Mouse (Mus musculus) stomach, embryonic 15.5 days (tissue): ENCODE data around the gene Pfdn6. TPM values are rescaled to one million over a fixed set of nuclear protein-coding genes. Genes with fewer than 3 reads are reported as not detected.
"Not testable (repeated sequence)": the region's sequence is repeated elsewhere in the genome, so short reads cannot be mapped to it uniquely, and the experiment has no call there.

Experiments
- ATAC-seq: fragments of 200-750 bp; cut with Nextera tagmentation; 2 replicates; pipeline ENCODE4 v1.8.0; 2017; ENCODE audit warnings: low read depth, moderate number of reproducible peaks, moderate TSS enrichment; ENCODE audit not compliant: insufficient read depth, low FRiP score
- H3K27ac ChIP-seq: fragments of 300-500 bp; sonication (generic); 2 replicates; pipeline ENCODE4 v1.5.1; 2015; ENCODE audit warnings: mild to moderate bottlenecking, inconsistent platforms
- H3K27me3 ChIP-seq: fragments of 300-500 bp; sonication (generic); replicated peaks from 2 replicates; pipeline ENCODE4 v1.6.1; 2015; ENCODE audit warnings: inconsistent platforms
- H3K36me3 ChIP-seq: fragments of 300-500 bp; sonication (generic); 2 replicates; pipeline ENCODE4 v1.6.1; 2015; ENCODE audit warnings: inconsistent platforms
- H3K4me1 ChIP-seq: fragments of 300-500 bp; sonication (generic); 2 replicates; pipeline ENCODE4 v1.6.1; 2015; ENCODE audit warnings: inconsistent platforms
- H3K4me2 ChIP-seq: fragments of 300-500 bp; sonication (generic); 2 replicates; pipeline ENCODE4 v1.6.1; 2015; ENCODE audit warnings: mild to moderate bottlenecking, inconsistent platforms
- H3K4me3 ChIP-seq: fragments of 300-500 bp; sonication (generic); replicated peaks from 2 replicates; pipeline ENCODE4 v1.5.1; 2015; ENCODE audit warnings: inconsistent platforms
- H3K9ac ChIP-seq: fragments of 300-500 bp; sonication (generic); 2 replicates; pipeline ENCODE4 v1.6.1; 2015; ENCODE audit warnings: inconsistent platforms
- H3K9me3 ChIP-seq: fragments of 300-500 bp; sonication (generic); 2 replicates; pipeline ENCODE4 v1.6.1; 2016; ENCODE audit warnings: inconsistent platforms
- WGBS: fragments of 180-500 bp; shearing (Covaris S2); methylation state at CpG from one replicate; pipeline ENCODE4 v1.1.7; 2015; 5-methylcytosine and 5-hydroxymethylcytosine counted together
- polyA plus RNA-seq: library from polyadenylated mRNA; unstranded; fragments of >200 nt; fragmentation: Nextera tagmentation; extraction: Ambion mirVana; gene quantifications from 2 replicates; pipeline ENCODE4 v1.2.1, GENCODE M21; 2015

The Pfdn6 gene
- 155 and 159 TPM in 2 replicates for polyA plus RNA-seq

GRCm38 (mm10) chr17:33940206-33940805, at the start of gene Pfdn6, which contains the start of gene Wdr46:
Gene Pfdn6, minus strand, starts transcription at chr17:33940343.
Gene Wdr46, plus strand, starts transcription at chr17:33940660.
- peak within 1 kb of the TSS; percentile 89 for H3K4me3 ChIP-seq
- ATAC-seq, result peak; percentile 90
- peak within 1 kb of the TSS; percentile 94 for H3K4me2 ChIP-seq
- no peaks in the 10 kb centered on the region for H3K9me3 ChIP-seq
- under 1% methylated on average over 36 of the region's 36 CpGs for WGBS
- peaks cover 31% of the 10 kb centered on the region for H3K36me3 ChIP-seq
- H3K27ac ChIP-seq, result peak within 1 kb of the TSS; percentile 78
- H3K4me1 ChIP-seq, result peaks cover 24% of the 10 kb centered on the region
- no peaks in the 10 kb centered on the region for H3K27me3 ChIP-seq
- H3K9ac ChIP-seq, result peak within 1 kb of the TSS; percentile 82

DNA sequence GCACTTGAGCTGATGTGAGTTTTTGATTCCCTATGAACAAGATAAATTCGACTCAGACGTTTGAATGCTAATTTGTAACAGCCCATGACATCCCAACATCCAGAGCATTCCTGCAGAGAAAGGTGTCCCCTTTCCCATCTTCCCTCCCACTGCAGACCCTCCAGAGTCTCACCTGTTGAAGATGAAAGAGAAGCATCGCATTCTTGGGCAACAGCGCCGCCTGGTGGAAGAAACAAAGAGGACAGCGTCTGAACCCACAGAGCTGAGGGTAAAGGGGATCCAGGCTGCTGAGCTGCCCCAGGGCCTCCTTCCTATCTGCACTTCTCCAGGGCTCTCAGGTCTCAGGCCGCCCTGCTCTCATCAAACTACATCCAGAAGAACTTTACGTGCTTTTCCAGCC, 42.0 kb upstream of the Pfdn6 start:
- H3K9ac ChIP-seq, H3K4me3 ChIP-seq, H3K36me3 ChIP-seq, H3K9me3 ChIP-seq, H3K27ac ChIP-seq, ATAC-seq: not testable (repeated sequence)
- Histone ChIP-seq H3K4me1 (peaks cover 19% of the 10 kb centered on the region; the same call in 1 of the 2 replicates), H3K4me2 (peak overlapping the region; percentile 79), H3K27me3 (peaks cover 30% of the 10 kb centered on the region)
- 13% methylated on average over 8 of the region's 8 CpGs for WGBS

DNA sequence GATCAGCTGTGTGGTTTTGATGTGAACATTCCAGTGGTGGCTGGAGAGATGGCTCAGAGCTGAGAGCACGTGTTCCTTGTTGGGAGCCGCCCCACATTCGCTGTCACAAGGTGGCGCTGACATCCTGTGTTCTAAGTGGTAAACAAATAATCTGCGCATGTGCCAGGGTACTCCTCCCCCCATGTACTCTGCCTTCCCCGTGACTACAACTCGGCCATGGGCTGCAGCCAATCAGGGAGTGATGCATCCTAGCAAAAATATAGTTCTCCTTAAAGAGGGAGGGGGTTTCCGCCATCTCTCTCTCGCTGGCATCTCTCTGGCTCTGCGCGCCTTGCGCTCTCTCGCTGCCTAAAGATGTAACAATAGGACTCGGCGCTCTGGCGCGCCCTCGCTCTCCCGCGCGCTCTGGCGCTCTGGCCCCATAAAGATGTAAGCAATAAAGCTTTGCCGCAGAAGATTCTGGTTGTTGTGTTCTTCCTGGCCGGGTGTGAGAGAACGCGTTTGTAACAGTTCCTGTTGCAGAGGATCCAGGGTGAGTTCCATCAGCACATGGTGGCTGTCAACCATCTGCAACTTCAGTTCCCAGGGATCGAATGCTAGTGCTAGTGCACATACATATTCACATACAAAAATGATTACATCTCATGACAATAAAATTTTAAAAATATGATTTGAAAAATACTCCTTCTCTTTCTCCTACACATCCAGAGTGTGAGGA, 41.2 kb upstream of the Pfdn6 start:
- Histone ChIP-seq H3K4me3 (peak overlapping the region; percentile 51), H3K27me3 (peaks cover 36% of the 10 kb centered on the region), H3K4me1 (peaks cover 19% of the 10 kb centered on the region; the same call in 1 of the 2 replicates), H3K4me2 (peak overlapping the region; percentile 79), H3K27ac (peak overlapping the region; percentile 82)
- H3K9me3 ChIP-seq, H3K9ac ChIP-seq, H3K36me3 ChIP-seq: not testable (repeated sequence)
- WGBS, result under 1% methylated on average over 27 of the region's 27 CpGs
- ATAC-seq, result peak; percentile 77

DNA sequence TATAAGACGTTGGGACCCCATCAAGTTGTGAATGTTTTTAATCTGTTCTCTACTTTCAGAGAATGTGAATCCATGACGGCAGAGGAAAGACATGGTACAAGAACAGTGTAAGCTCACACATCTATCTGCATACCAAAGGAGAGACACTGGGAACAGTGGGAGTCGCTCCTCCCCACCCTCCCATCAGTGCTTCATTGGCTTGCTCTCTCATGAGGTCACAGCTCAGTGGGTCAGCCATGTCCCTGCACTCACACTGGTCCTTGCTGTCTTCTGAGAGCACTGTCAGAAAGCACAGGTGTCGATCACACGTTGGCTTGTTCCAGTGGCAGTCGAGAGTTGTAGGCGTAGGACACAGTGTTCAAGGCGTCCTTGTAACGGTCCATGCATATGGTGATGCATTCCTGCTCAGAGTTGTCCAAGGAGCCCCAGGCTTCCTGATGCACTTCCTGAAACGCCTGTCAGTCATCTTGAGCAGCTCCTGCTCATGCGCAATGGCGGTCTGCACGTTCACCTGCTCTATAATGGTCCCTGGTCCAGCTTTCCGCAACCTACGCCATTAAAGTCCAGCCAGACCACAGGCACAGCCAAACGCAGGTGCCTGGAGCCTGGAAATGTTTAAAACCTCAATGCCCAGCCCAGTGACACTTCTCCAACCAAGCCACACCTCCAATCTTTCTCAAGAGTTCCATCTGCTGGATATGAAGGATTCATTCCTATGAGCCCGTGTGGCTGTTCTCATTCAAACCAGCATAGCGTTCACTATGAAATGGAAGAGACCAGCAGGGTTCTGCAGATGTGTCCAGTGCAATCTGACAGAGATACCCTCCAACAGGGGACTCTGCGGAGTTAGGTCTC, 40.3 kb upstream of the Pfdn6 start:
- no peak overlapping the region for H3K27ac ChIP-seq
- H3K9me3 ChIP-seq, result no peaks in the 10 kb centered on the region
- H3K36me3 ChIP-seq, result no peaks in the 10 kb centered on the region
- no peak overlapping the region for H3K4me3 ChIP-seq
- H3K9ac ChIP-seq, result no peak overlapping the region
- 74% methylated on average over 19 of the region's 19 CpGs for WGBS
- ATAC-seq, result no peak
- peaks cover 42% of the 10 kb centered on the region for H3K27me3 ChIP-seq
- peak overlapping the region; percentile 79 for H3K4me2 ChIP-seq
- peaks cover 19% of the 10 kb centered on the region; the same call in 1 of the 2 replicates for H3K4me1 ChIP-seq

DNA sequence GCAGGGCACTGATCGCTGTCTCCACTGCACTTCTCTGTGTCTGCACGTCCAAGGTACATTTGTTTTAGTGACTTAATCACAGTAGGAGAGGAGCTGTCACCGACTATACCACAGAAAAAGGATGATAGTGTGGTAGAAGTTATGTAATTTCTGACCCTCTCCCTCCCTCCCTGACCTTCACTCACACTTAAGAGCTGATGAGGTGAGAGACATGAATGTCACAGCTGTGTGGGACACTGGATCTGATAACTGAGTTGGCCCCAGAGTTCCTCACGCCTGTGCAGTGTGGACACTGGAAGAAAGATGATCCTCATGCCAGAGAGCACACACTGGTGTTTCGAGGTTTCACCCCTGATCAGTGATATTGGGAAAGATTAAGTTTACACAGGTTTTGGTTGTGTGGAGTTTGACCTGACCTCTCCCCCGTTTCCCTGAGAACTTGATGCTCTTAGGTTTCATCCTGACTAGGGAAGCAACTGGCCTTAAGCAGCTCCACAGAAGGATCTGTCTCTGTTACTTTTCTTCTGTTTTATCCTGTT, 39.4 kb upstream of the Pfdn6 start:
- no peaks in the 10 kb centered on the region for H3K36me3 ChIP-seq
- H3K27me3 ChIP-seq, result peaks cover 42% of the 10 kb centered on the region
- peaks cover 19% of the 10 kb centered on the region; the same call in 1 of the 2 replicates for H3K4me1 ChIP-seq
- no peak overlapping the region for H3K4me2 ChIP-seq
- no peaks in the 10 kb centered on the region for H3K9me3 ChIP-seq
- 69% methylated on average over 6 of the region's 6 CpGs for whole genome bisulfite sequencing
- H3K4me3 ChIP-seq, result no peak overlapping the region
- no peak overlapping the region for H3K9ac ChIP-seq
- no peak for ATAC-seq
- H3K27ac ChIP-seq, result no peak overlapping the region

DNA sequence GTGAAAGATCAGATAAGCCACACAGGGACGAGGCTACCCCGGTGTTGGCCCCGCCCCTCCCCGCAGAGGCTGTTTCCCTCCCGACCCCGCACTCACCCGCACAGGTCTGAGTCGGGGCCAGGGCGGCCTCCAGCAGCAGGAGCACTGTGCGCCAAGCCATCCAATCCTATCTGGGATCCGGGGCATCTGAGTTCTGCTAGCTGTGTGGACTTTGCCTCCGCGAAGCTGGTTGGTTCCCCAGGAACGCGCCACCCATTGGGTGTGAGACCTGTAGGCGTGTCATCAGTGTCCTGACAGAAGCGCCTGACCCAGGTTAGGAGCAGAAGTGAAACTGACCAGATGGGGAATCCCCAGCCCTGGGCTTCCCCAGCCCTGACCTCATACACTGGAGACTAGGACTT, 38.5 kb upstream of the Pfdn6 start:
- H3K4me1 ChIP-seq, result peaks cover 19% of the 10 kb centered on the region; the same call in 1 of the 2 replicates
- no peak overlapping the region for H3K9ac ChIP-seq
- peak; percentile 85 for ATAC-seq
- H3K27me3 ChIP-seq, result peaks cover 42% of the 10 kb centered on the region
- H3K4me3 ChIP-seq, result peak overlapping the region; percentile 42
- H3K9me3 ChIP-seq, result no peaks in the 10 kb centered on the region
- H3K27ac ChIP-seq, result no peak overlapping the region
- no peaks in the 10 kb centered on the region for H3K36me3 ChIP-seq
- peak overlapping the region; percentile 81 for H3K4me2 ChIP-seq
- WGBS, result 1% methylated on average over 16 of the region's 17 CpGs

DNA sequence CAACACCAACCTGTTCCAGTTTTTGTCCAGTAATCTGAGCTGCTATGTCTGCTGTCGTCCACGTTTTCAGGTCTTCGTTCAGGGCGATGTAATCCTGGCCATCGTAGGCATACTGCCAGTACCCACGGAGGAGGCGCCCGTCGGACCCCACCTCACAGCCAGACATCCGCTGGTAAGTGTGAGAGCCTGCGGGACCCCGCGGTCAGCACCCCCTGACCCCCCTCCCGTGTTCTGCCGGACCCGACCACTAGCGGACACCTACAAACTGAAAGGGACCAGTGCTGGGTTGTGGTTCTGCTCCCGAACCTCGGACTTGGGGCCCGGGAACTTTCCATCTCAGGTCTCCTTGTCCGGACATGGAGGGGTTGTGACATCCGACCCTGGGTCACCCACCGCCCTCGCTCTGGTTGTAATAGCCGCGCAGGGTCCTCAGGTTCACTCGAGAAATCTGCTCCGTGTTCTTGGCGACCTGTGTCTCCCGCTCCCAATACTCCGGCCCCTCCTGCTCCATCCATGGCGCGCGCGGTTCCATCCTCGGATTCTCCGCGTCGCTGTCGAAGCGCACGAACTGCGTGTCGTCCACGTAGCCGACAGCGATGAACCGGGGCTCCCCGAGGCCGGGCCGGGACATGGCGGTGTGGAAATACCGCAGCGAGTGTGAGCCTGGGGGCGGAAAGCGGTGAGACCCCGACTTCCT, 37.9 kb upstream of the Pfdn6 start:
- peaks cover 42% of the 10 kb centered on the region for H3K27me3 ChIP-seq
- no peaks in the 10 kb centered on the region for H3K36me3 ChIP-seq
- no peak for ATAC-seq

DNA sequence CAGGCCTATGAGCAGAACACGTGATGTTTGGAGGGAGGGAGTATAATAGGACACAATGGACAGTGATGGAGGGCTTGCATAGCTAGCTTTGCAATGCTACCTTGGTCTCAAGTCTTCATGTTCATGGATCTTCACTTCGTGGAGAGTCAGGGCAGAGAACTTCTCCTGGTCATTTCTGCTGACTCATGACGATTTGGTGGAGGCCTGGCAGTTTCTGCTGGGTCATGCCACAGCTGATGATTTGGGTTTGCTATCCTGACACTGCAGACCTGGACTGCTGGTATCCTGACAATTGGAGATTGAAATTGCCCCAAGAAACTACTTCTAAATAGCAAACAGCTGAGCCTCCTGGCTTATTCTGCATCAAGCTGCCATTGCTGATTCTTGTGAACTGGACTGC, 33.4 kb upstream of the Pfdn6 start:
- Histone ChIP-seq H3K9ac (no peak overlapping the region), H3K27ac (no peak overlapping the region), H3K9me3 (no peaks in the 10 kb centered on the region), H3K4me1 (peaks cover 10% of the 10 kb centered on the region; the same call in 1 of the 2 replicates), H3K4me2 (no peak overlapping the region), H3K27me3 (peaks cover 23% of the 10 kb centered on the region), H3K4me3 (no peak overlapping the region), H3K36me3 (no peaks in the 10 kb centered on the region)
- no peak for ATAC-seq
- WGBS, result 62% methylated on average over 3 of the region's 3 CpGs

More for the DNA sequence above, 37.9 kb upstream of the Pfdn6 start:
- Histone ChIP-seq H3K4me1 (peaks cover 19% of the 10 kb centered on the region; the same call in 1 of the 2 replicates), H3K9me3 (no peaks in the 10 kb centered on the region), H3K9ac (no peak overlapping the region), H3K4me3 (peak overlapping the region; percentile 42), H3K4me2 (peak overlapping the region; percentile 81), H3K27ac (no peak overlapping the region)
- 2% methylated on average over 57 of the region's 57 CpGs for WGBS

GRCm38 (mm10) chr17:33972691-33973090, 32.5 kb upstream of the Pfdn6 start:
- Histone ChIP-seq H3K9me3 (no peaks in the 10 kb centered on the region), H3K4me2 (no peak overlapping the region), H3K9ac (no peak overlapping the region), H3K36me3 (no peaks in the 10 kb centered on the region), H3K27ac (no peak overlapping the region), H3K4me1 (0 out of 2 replicates have a peak, but pooled peaks cover 1% of the 10 kb centered on the region), H3K4me3 (no peak overlapping the region), H3K27me3 (peaks cover 14% of the 10 kb centered on the region)
- 9% methylated on average over 1 of the region's 1 CpGs for WGBS
- ATAC-seq, result no peak

DNA sequence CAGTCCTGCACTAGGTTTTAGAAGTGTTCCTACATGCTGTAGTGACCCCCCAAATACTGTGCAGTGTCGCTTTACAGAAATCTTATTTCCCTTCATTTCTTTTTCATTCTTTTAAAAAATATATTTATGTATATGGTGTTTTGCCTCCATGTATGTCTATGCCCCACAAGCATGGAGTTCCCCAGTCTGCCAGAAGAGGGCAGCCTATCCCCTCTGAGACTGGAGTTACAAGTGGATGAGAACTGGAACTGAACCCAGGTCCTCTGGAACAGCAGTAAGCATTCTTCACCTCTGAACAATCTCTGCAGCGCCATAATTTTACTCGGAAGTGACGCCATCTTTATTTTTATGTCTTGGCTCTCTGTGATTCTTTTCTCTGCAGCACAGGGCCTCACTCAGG, 29.3 kb upstream of the Pfdn6 start:
- 73% methylated on average over 4 of the region's 4 CpGs for WGBS
- Histone ChIP-seq H3K27ac (no peak overlapping the region), H3K36me3 (peaks cover 7% of the 10 kb centered on the region; the same call in 1 of the 2 replicates), H3K9me3 (no peaks in the 10 kb centered on the region), H3K27me3 (no peaks in the 10 kb centered on the region), H3K4me2 (no peak overlapping the region), H3K4me1 (no peaks in the 10 kb centered on the region), H3K9ac (no peak overlapping the region), H3K4me3 (no peak overlapping the region)
- ATAC-seq, result no peak

- H3K27ac ChIP-seq, result no peak overlapping the region
- H3K9ac ChIP-seq, result no peak overlapping the region
- no peak for ATAC-seq
- H3K27me3 ChIP-seq, result no peaks in the 10 kb centered on the region
- H3K4me1 ChIP-seq, result no peaks in the 10 kb centered on the region
- WGBS, result 24% methylated on average over 5 of the region's 5 CpGs
- H3K36me3 ChIP-seq, result peaks cover 9% of the 10 kb centered on the region; the same call in 1 of the 2 replicates
- H3K4me2 ChIP-seq, result no peak overlapping the region
- no peak overlapping the region for H3K4me3 ChIP-seq
- H3K9me3 ChIP-seq, result no peaks in the 10 kb centered on the region
Measured at GRCm38 (mm10) chr17:33968927-33969326, 28.8 kb upstream of the Pfdn6 start.
